Mouse (Mus musculus) 3T3-L1 (cell line): Measurements from ENCODE around the gene Crygn.

Experiments used
- DNase-seq: peaks from one replicate; pipeline ENCODE4 v3.0.0-alpha.2; 2015; ENCODE audit warnings: low read depth, low spot score

Gene Crygn

DNA sequence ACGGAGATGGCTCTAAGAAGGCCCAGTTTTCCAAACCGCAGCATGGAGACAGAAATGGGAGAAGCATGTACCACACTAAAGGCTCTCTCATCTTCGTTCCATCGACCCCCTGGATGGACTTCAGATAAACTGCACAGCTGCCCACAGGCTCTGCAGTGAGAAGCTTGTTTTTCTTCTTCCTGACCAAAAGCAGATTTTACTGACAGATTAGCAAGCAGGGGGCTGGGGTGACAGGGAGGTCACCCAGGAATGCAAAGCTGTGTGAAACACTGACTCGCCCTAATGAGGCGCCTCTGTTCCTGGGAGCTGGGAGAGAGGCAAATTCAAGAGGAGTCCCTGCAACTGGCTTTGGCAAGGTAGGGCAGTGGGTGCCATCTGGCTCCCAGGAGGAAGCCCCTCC, 10.3 kb downstream of the Crygn start:
- DNase-seq: peak; percentile 31

DNA sequence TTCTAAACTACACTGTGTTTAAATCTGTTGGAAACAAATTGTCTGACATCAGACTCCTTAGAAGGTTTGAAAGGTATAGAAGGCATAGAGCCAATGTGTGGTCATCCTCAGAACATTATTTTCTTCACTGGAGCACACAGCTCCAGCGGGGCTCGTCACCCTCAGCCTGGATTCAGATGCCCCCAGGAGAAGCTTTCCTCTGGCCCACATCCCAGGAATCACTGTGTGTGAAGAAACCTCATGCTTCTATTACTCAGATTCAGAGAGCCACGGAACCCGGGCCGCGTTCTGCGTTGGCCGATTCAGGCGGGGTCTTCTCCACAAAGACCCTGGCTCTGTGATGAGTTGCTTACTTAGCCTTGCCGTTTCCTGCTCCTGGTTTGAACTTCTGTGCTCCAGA, 13.9 kb downstream of the Crygn start:
- no peak for DNase-seq

DNA sequence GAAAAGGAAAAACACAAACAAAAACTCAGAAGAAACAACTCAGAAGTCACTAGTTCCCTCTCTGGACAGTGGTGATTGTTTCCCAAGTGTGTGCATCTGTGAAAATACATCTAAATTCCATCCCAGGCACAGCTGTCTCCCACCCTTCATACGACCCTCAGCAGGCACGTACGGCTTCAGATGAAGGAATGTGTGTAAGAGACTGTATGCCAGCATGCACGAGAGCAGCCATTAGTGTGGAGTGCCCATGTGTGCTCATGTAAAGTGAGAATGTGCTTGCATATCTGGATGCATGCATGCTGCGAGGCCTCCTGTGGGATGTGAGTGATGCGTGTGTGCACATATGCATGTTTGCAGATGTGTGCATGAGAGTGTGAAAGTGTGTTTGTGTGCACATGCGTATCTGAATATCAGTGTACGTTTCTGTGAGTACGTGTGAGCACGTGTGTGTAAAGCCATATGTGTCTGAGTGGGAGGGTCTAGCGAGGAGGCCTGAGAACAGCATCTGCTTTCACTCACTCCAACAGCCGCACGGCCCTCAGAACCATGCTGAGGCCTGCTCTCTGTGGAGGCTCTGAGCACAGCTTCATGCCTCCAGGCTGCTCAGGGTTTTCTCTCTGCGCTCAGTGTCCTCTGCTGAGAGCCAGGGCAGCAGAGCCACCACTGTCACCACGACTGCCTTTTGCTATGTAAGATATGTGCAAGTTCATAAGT, 16.5 kb downstream of the Crygn start:
- no peak for DNase-seq

DNA sequence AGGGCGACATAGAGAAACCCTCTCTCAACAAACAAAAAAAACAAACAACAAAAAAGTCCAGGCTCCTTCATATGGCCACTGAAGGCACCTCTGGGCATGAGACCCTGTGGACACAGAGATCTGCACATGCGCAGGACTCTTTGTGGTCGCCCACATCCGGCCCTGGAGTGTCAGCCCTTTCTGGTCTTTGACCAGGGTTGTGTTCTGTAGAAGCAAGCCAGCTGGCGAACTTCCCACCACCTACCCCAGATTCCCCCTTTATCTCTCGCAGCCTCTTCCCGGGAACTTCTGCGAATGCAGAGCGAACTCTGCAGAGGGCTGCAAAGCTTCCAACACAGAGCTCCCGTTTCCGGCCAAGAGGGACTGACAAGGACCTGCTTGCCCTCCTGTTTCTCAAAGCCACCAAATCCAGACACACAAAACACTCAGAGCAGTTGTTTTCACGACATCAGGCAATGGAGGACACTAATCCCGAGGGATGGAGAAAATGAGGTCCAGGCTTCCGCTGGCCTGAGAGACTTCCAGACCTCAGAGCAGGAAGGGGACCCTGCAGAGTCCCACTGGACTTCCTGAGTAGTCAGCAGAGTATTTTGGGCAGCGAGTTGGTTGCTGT, 18.6 kb downstream of the Crygn start:
- DNase-seq: no peak

DNA sequence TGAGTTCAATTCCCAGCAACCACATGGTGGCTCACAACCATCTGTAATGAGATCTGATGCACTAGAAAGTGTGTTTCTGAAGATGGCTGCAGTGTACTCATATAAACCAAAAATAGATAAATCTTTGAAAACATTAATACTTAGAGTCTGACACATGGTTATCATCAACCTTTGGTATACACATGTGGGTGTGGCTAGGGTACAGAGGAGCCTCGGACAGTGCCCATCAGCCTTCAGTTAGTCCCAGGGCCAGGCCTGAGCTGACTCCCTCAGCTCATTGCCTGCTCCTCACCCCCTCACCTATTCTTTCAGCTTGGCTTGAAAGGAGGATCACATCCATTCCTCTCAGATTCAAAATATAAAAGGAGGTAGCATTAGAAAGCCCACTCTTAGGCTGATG, 19.3 kb downstream of the Crygn start:
- no peak for DNase-seq

DNA sequence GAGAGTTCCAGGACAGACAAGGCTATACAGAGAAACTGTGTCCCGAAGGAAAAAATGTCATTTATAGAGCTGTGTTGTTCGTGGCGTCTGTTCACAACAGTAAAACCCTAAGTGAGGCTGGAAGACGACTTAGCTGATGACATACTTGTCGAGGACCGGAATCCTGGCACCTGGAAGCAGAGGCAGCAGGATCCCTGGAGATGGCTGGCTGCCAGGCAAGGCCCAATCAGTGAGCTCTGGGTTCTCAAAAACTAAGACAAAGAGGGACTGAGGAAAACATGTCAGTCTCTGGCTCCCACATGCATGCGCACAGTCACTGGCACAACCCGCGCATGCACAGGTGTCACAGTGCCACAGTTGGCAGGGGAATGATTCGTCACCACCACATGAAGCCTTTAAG, 20.2 kb downstream of the Crygn start:
- DNase-seq: no peak

DNA sequence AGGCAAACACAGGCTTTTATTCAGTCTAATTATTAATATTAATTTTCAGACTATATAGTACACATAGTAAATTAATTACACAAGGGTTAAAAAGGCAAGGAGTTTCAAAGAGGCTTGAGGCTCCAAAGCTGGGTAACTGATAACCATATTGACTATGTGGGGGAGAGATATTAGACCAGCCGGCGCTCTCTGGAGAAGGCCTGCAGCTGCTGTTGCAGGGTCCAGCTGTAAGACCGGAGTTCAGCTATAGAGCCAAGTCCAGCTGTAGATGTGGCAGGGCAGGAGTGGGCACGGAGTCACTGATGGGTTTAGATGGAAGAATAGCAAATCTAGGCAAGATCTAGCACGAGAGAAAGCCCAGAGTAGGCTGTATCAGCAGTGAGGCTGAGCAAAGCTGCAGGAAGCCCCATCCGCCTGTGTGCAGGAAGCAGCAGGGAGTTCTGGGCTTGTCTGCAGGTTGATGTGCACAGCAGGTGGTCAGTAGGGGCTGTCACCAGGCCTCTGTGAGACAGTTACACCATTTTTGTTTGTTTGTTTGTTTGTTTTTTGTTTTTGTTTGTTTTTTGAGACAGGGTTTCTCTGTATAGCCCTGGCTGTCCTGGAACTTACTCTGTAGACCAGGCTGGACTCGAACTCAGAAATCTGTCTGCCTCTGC, 23.9 kb downstream of the Crygn start:
- no peak for DNase-seq

DNA sequence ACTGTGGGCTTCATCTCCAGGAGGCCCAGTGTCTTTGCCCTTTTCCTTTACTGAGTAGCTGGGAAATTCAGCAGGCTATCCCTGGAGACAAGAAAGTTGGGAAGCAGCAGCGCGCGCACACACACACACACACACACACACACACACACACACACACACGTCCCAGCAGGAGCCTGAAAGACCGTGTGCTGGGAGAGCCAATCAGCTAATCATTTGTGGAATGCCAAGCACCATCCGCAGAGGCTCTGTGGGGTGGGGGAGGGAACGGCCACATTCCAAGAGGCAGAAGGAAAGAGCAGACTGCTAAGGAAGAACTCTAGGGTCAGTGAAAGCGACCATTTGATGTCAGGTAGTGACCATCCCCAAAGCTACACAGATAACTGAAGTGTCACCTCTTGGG, 24.7 kb downstream of the Crygn start:
- DNase-seq: peak; percentile 39

- DNase-seq: no peak
Observed at GRCm38 (mm10) chr5:24730986-24731385, 26.8 kb downstream of the Crygn start.

- no peak for DNase-seq
Observed at GRCm38 (mm10) chr5:24730488-24730871, 27.3 kb downstream of the Crygn start, which contains the start of gene Wdr86. Gene Wdr86, minus strand, starts transcription at chr5:24730727.

- no peak for DNase-seq
Observed at GRCm38 (mm10) chr5:24729797-24730487, 27.9 kb downstream of the Crygn start.

DNA sequence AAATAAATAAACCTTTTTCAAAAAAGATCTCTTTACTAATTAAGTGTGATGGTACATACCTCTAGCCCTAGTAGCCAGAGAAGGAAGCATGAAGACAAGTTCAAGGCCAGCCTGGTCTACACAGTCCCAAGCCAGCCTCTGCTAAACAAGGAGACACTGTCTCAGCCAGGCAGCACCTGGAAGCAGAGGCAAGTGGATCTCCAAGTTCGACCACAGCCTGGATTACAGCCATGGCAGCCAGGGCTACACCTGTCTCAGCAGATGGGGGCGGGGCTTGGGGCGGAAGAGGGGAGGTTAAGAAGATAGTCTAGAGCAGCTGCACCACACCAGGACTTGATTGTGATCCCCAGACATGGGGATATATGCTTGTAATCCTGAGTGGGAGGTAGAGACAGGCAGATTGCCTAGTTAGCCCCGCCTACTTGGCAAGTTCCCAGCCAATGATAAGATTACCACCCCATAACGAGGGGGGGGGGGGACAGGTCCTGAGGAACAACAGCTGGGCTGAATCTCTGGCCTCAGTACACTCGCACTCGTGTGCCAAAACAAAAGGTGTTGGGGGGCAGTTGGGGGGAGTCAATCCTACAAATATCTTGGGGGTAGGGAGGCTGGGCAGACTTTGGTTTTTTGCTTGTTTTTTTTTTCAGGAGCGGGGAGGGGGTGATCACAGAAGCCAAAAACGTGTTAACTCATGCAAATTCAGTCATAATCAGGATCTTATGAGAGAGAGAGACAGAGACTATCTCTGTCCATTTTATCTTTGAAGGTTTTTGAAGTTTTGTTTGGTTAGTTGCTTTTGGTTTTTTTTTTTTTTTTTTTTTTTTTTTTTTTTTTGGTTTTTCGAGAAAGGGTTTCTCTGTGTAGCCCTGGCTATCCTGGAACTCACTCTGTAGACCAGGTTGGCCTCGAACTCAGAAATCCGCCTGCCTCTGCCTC, 30.6 kb downstream of the Crygn start:
- no peak for DNase-seq

GRCm38 (mm10) chr5:24725897-24726296, 31.9 kb downstream of the Crygn start:
- no peak for DNase-seq

- DNase-seq: no peak
Observed at GRCm38 (mm10) chr5:24724805-24725204, 33.0 kb downstream of the Crygn start.

DNA sequence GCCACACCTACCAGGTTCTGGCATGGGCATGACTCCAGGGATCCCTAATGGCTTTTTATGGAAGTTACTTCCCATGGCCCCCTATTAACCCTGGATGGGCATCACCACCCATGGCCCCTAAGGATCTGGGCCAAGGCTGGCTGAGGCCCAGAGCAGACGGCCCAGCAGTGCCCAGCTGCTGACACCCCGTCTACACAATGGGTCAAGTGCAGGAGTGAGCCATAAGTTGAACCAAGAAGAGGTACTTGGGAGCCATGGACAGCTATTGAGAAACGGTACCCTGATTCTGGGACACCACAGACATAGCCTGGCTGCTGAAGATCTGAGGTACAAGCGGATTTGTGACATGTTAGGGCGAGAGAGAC, 33.6 kb downstream of the Crygn start:
- no peak for DNase-seq

GRCm38 (mm10) chr5:24723527-24724269, 34.1 kb downstream of the Crygn start:
- DNase-seq: no peak

GRCm38 (mm10) chr5:24719852-24720251, 38.0 kb downstream of the Crygn start:
- no peak for DNase-seq

- DNase-seq: no peak
Observed at GRCm38 (mm10) chr5:24718076-24718475, 39.7 kb downstream of the Crygn start.

GRCm38 (mm10) chr5:24713987-24714386, 43.8 kb downstream of the Crygn start:
- no peak for DNase-seq

DNA sequence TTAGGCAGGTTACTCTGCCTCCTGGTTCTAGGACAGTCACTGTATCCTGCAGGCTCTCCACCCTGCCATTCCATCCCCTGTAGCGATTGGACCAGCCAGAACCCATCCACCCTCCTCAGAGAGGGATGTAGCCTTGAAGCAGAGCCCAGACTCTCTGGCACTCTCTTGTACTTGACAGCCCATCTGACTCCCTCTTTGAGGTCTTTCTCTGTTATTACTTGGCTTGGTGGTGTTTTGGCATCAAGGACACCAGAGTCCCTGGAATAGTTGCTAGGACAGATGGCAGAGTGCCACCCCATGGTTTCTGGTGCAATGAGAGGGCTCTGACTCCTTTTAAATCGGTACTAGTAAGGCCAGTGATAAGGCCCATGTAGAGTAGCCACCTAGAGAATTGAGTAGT, 44.6 kb downstream of the Crygn start:
- no peak for DNase-seq

GRCm38 (mm10) chr5:24711615-24712014, 46.2 kb downstream of the Crygn start:
- DNase-seq: no peak
